Mouse (Mus musculus) activated CD4-positive, CD25-positive, alpha-beta regulatory T cell (primary cell): ENCODE results near the gene Aste1. TPM values are rescaled to one million over a fixed set of nuclear protein-coding genes. Genes with fewer than 3 reads are reported as not detected.

Source experiments
- polyA plus RNA-seq, 2 experiments: library from polyadenylated mRNA; unstranded; fragments of 100-300 nt; shearing (Covaris generic); gene quantifications; one replicate each; pipeline ENCODE4 v1.2.1; 2017

Aste1 gene
- 10 to 100 TPM; 17.2 to 22.2 TPM for polyA plus RNA-seq

DNA sequence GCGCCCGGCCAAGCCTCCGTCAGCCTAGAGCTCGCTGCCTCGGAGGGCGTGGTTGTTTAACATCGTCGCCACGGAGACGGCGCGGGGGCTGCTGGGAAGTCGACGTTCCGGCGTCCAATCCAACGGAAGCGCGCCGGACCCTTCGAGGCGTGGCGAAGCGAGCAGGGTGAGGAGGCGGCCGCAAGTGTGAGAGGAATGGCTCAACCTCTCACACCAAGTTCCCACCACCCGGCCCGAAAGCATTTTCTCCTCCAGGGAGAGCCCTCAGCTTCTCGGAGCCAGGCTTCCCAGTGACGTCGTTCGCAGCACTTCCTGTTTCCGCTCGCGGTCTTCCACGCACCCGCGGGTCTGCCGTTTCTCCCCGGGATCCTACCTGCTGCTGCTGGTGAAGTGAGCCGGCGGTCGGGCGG is at the start of gene Aste1, which contains the start of gene Nek11:
TSS of gene Aste1 (plus strand) at position 175 of the 410 bp plus-strand sequence.
TSS of gene Nek11 (minus strand) at position 307 of the 410 bp plus-strand sequence.

Other genes starting within 250 kb of the Aste1 start
- gene Nek11, start 132 bp downstream of the Aste1 start, polyA plus RNA-seq = not detected
- gene Atp2c1, start 131.9 kb downstream of the Aste1 start, polyA plus RNA-seq = 10 to 100 TPM; 68.0 to 74.0 TPM
- 10 to 100 TPM; 19.2 to 33.4 TPM for gene Pik3r4, start 247.6 kb downstream of the Aste1 start, polyA plus RNA-seq